Mouse (Mus musculus) limb, embryonic 10.5 days (tissue): Measurements from ENCODE around the gene Ulk4. TPM values are rescaled to one million over a fixed set of nuclear protein-coding genes. Genes with fewer than 3 reads are reported as not detected.

Experiments
- DNase-seq: peaks from one replicate; pipeline ENCODE4 v3.0.0-alpha.2; 2017; ENCODE audit warnings: low spot score
- H3K27ac ChIP-seq: fragments of 300-500 bp; sonication (generic); 2 replicates; pipeline ENCODE4 v1.5.1; 2016; ENCODE audit warnings: mild to moderate bottlenecking
- H3K27me3 ChIP-seq: fragments of 300-500 bp; sonication (generic); 2 replicates; pipeline ENCODE4 v1.6.1; 2016; ENCODE audit warnings: low read depth, mild to moderate bottlenecking; ENCODE audit not compliant: poor library complexity, severe bottlenecking
- H3K36me3 ChIP-seq: fragments of 300-500 bp; sonication (generic); 2 replicates; pipeline ENCODE4 v1.6.1; 2016; ENCODE audit warnings: mild to moderate bottlenecking, moderate library complexity
- H3K4me1 ChIP-seq: fragments of 300-500 bp; sonication (generic); 2 replicates; pipeline ENCODE4 v1.6.1; 2016
- H3K4me3 ChIP-seq: fragments of 300-500 bp; sonication (generic); 2 replicates; pipeline ENCODE4 v1.5.1; 2016; ENCODE audit warnings: mild to moderate bottlenecking, moderate library complexity
- H3K9me3 ChIP-seq: fragments of 300-500 bp; sonication (generic); replicated peaks from 2 replicates; pipeline ENCODE4 v1.6.1; 2016; ENCODE audit warnings: mild to moderate bottlenecking
- WGBS: fragments of 180-500 bp; shearing (Covaris S2); methylation state at CpG from one replicate; pipeline ENCODE4 v1.1.7; 2016; 5-methylcytosine and 5-hydroxymethylcytosine counted together
- polyA plus RNA-seq: library from polyadenylated mRNA; unstranded; fragments of >200 nt; fragmentation: Nextera tagmentation; extraction: Ambion mirVana; gene quantifications from 2 replicates; pipeline ENCODE4 v1.2.1, GENCODE M21; 2016

Ulk4 gene
- polyA plus RNA-seq, 1 experiment from 2014 or later = 140 TPM

- Histone ChIP-seq H3K4me1 (no peaks in the 10 kb centered on the region), H3K4me3 (no peak overlapping the region), H3K9me3 (no peaks in the 10 kb centered on the region), H3K36me3 (no peaks in the 10 kb centered on the region), H3K27ac (no peak overlapping the region), H3K27me3 (no peaks in the 10 kb centered on the region)
- no peak for DNase-seq
- WGBS = 90% methylated on average over 14 of the region's 14 CpGs
Measured at GRCm38 (mm10) chr9:121023526-121024264, 253.3 kb downstream of the Ulk4 start.

GRCm38 (mm10) chr9:121020360-121020759 lies 256.6 kb downstream of the Ulk4 start:
- no peaks in the 10 kb centered on the region for H3K27me3 ChIP-seq
- 81% methylated on average over 11 of the region's 11 CpGs for WGBS
- peaks cover 13% of the 10 kb centered on the region; the same call in 1 of the 2 replicates for H3K4me1 ChIP-seq
- DNase-seq = no peak
- no peaks in the 10 kb centered on the region for H3K36me3 ChIP-seq
- H3K4me3 ChIP-seq = no peak overlapping the region
- no peak overlapping the region for H3K27ac ChIP-seq
- H3K9me3 ChIP-seq = no peaks in the 10 kb centered on the region

- no peak for DNase-seq
Measured at GRCm38 (mm10) chr9:121019932-121020331, 257.1 kb downstream of the Ulk4 start.

GRCm38 (mm10) chr9:121018524-121019315 lies 258.3 kb downstream of the Ulk4 start:
- no peaks in the 10 kb centered on the region for H3K9me3 ChIP-seq
- H3K36me3 ChIP-seq = no peaks in the 10 kb centered on the region
- no peak overlapping the region for H3K4me3 ChIP-seq
- WGBS = 87% methylated on average over 2 of the region's 2 CpGs
- peaks cover 13% of the 10 kb centered on the region; the same call in 1 of the 2 replicates for H3K4me1 ChIP-seq
- H3K27ac ChIP-seq = no peak overlapping the region
- DNase-seq = no peak
- no peaks in the 10 kb centered on the region for H3K27me3 ChIP-seq

More at GRCm38 (mm10) chr9:121019932-121020331, 257.1 kb downstream of the Ulk4 start:
- Histone ChIP-seq H3K4me3 (no peak overlapping the region), H3K4me1 (peaks cover 13% of the 10 kb centered on the region; the same call in 1 of the 2 replicates), H3K36me3 (no peaks in the 10 kb centered on the region), H3K27me3 (no peaks in the 10 kb centered on the region), H3K27ac (no peak overlapping the region), H3K9me3 (no peaks in the 10 kb centered on the region)
- 91% methylated on average over 13 of the region's 13 CpGs for WGBS

GRCm38 (mm10) chr9:121015810-121016502 lies 261.0 kb downstream of the Ulk4 start:
- no peaks in the 10 kb centered on the region for H3K9me3 ChIP-seq
- H3K27ac ChIP-seq = no peak overlapping the region
- peaks cover 20% of the 10 kb centered on the region for H3K4me1 ChIP-seq
- no peak for DNase-seq
- no peaks in the 10 kb centered on the region for H3K27me3 ChIP-seq
- H3K36me3 ChIP-seq = no peaks in the 10 kb centered on the region
- 79% methylated on average over 11 of the region's 11 CpGs for WGBS
- no peak overlapping the region for H3K4me3 ChIP-seq

- Histone ChIP-seq H3K27ac (no peak overlapping the region), H3K4me3 (no peak overlapping the region), H3K9me3 (no peaks in the 10 kb centered on the region), H3K27me3 (no peaks in the 10 kb centered on the region), H3K4me1 (peaks cover 18% of the 10 kb centered on the region), H3K36me3 (no peaks in the 10 kb centered on the region)
- WGBS = 39% methylated on average over 4 of the region's 4 CpGs
- DNase-seq = no peak
Measured at GRCm38 (mm10) chr9:121011540-121011939, 265.5 kb downstream of the Ulk4 start.

- DNase-seq = no peak
- no peaks in the 10 kb centered on the region for H3K9me3 ChIP-seq
- WGBS = 70% methylated on average over 3 of the region's 3 CpGs
- H3K4me1 ChIP-seq = peaks cover 13% of the 10 kb centered on the region; the same call in 1 of the 2 replicates
- H3K27ac ChIP-seq = 0 out of 2 replicates have a peak overlapping the region, but pooled peaks have one; percentile 4
- H3K36me3 ChIP-seq = no peaks in the 10 kb centered on the region
- no peaks in the 10 kb centered on the region for H3K27me3 ChIP-seq
- H3K4me3 ChIP-seq = no peak overlapping the region
Measured at GRCm38 (mm10) chr9:121010544-121010943, 266.5 kb downstream of the Ulk4 start.

GRCm38 (mm10) chr9:121005961-121006360 lies 271.0 kb downstream of the Ulk4 start:
- no peak for DNase-seq
- no peak overlapping the region for H3K4me3 ChIP-seq
- 85% methylated on average over 7 of the region's 7 CpGs for WGBS
- H3K27ac ChIP-seq = no peak overlapping the region
- H3K36me3 ChIP-seq = no peaks in the 10 kb centered on the region
- H3K4me1 ChIP-seq = peaks cover 20% of the 10 kb centered on the region
- H3K27me3 ChIP-seq = no peaks in the 10 kb centered on the region
- no peaks in the 10 kb centered on the region for H3K9me3 ChIP-seq

- no peaks in the 10 kb centered on the region for H3K27me3 ChIP-seq
- no peaks in the 10 kb centered on the region for H3K36me3 ChIP-seq
- H3K4me3 ChIP-seq = no peak overlapping the region
- DNase-seq = no peak
- peaks cover 13% of the 10 kb centered on the region for H3K4me1 ChIP-seq
- H3K9me3 ChIP-seq = no peaks in the 10 kb centered on the region
- no peak overlapping the region for H3K27ac ChIP-seq
- WGBS = 64% methylated on average over 15 of the region's 15 CpGs
Measured at GRCm38 (mm10) chr9:121001681-121002540, 275.1 kb downstream of the Ulk4 start.

GRCm38 (mm10) chr9:121000641-121001320 lies 276.2 kb downstream of the Ulk4 start:
- Histone ChIP-seq H3K27me3 (no peaks in the 10 kb centered on the region), H3K4me1 (peaks cover 13% of the 10 kb centered on the region), H3K36me3 (no peaks in the 10 kb centered on the region), H3K4me3 (no peak overlapping the region), H3K9me3 (no peaks in the 10 kb centered on the region), H3K27ac (no peak overlapping the region)
- DNase-seq = no peak
- 82% methylated on average over 7 of the region's 7 CpGs for WGBS

- Histone ChIP-seq H3K4me1 (peaks cover 17% of the 10 kb centered on the region), H3K36me3 (no peaks in the 10 kb centered on the region), H3K27ac (no peak overlapping the region), H3K9me3 (no peaks in the 10 kb centered on the region), H3K27me3 (no peaks in the 10 kb centered on the region), H3K4me3 (no peak overlapping the region)
- WGBS = 86% methylated on average over 11 of the region's 11 CpGs
- DNase-seq = no peak
Measured at GRCm38 (mm10) chr9:120998696-120999095, 278.3 kb downstream of the Ulk4 start.
